Mouse (Mus musculus): Measurements from ENCODE around the gene Srsf7.
"Not testable (repeated sequence)": the region's sequence is repeated elsewhere in the genome, so short reads cannot be mapped to it uniquely, and the experiment has no call there.

DNA sequence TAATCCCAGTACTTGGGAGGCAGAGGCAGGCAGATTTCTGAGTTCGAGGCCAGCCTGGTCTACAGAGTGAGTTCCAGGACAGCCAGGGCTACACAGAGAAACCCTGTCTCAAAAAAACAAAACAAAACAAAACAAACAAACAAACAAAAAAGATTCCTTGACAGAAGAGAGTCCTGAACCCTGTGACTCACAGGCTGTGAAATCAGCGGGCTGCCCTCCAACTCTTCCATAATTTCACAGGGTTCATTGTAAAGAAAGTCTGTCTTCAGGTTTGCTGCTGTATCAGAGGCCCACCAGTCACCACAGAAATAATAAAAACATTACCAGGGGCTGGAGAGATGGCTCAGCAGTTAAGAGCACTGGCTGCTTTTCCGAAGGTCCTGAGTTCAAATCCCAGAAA is 28.3 kb downstream of the Srsf7 start:
- not testable (repeated sequence) for TF ChIP-seq POLR2A (IDR thresholded peaks at IDR 0.05; ENCODE audit: low read depth, low read length); CTCF (IDR thresholded peaks at IDR 0.05; ENCODE audit: extremely low read depth, insufficient read depth, insufficient read length, insufficient replicate concordance)

Data from spleen, adult 2 months (tissue).